Mouse (Mus musculus) limb, embryonic 14.5 days (tissue): ENCODE measurements at regions not wholly inside any gene's neighbourhood (a gene's known extent, or its start where the extent isn't known, plus 50 kb on each side); places are given as distances from the start of the nearest gene placed in this dataset.

Experiments used
- ATAC-seq: fragments of 200-750 bp; cut with Nextera tagmentation; 2 replicates; pipeline ENCODE4 v1.8.0; 2017; ENCODE audit warnings: low read depth, moderate number of reproducible peaks, moderate TSS enrichment; ENCODE audit not compliant: low FRiP score
- DNase-seq: peaks from one replicate; pipeline ENCODE4 v3.0.0-alpha.2; 2015; ENCODE audit warnings: low spot score
- H3K27ac ChIP-seq: fragments of 300-500 bp; sonication (generic); replicated peaks from 2 replicates; pipeline ENCODE4 v1.5.1; 2014; ENCODE audit warnings: low read depth, mild to moderate bottlenecking, low read length, moderate library complexity, mixed read lengths
- H3K27me3 ChIP-seq: fragments of 300-500 bp; sonication (generic); 2 replicates; pipeline ENCODE4 v1.6.1; 2014; ENCODE audit warnings: low read length, mixed read lengths; ENCODE audit not compliant: control insufficient read depth, insufficient read depth
- H3K36me3 ChIP-seq: fragments of 300-500 bp; sonication (generic); 2 replicates; pipeline ENCODE4 v1.6.1; 2014; ENCODE audit warnings: mild to moderate bottlenecking, low read length, moderate library complexity, mixed read lengths; ENCODE audit not compliant: control insufficient read depth, insufficient read depth
- H3K4me1 ChIP-seq: fragments of 300-500 bp; sonication (generic); 2 replicates; pipeline ENCODE4 v1.6.1; 2014; ENCODE audit warnings: antibody characterized with exemption, low read length, mixed read lengths; ENCODE audit not compliant: control insufficient read depth, insufficient read depth
- H3K4me2 ChIP-seq: fragments of 300-500 bp; sonication (generic); replicated peaks from 2 replicates; pipeline ENCODE4 v1.6.1; 2014; ENCODE audit warnings: low read depth, mild to moderate bottlenecking, low read length, moderate library complexity; ENCODE audit not compliant: severe bottlenecking
- H3K4me3 ChIP-seq: fragments of 300-500 bp; sonication (generic); replicated peaks from 2 replicates; pipeline ENCODE4 v1.5.1; 2014; ENCODE audit warnings: low read length
- H3K9ac ChIP-seq: fragments of 300-500 bp; sonication (generic); 2 replicates; pipeline ENCODE4 v1.6.1; 2014; ENCODE audit warnings: mild to moderate bottlenecking, low read depth, low read length, moderate library complexity; ENCODE audit not compliant: severe bottlenecking
- H3K9me3 ChIP-seq: fragments of 300-500 bp; sonication (generic); 2 replicates; pipeline ENCODE4 v1.6.1; 2016; ENCODE audit warnings: low read length; ENCODE audit not compliant: control insufficient read depth
- POLR2A ChIP-seq: fragments of 200-500 bp; IDR thresholded peaks from 2 replicates; pipeline ENCODE4 v1.8.0; 2012; ENCODE audit warnings: inconsistent platforms, mild to moderate bottlenecking, moderate library complexity, borderline replicate concordance; ENCODE audit not compliant: insufficient read depth, insufficient read length; ENCODE audit errors: extremely low read depth
- WGBS: fragments of 180-500 bp; shearing (Covaris S2); extraction: QIAGEN DNeasy Blood & Tissue Kit; methylation state at CpG from one replicate; pipeline ENCODE4 v1.1.7; 2014; 5-methylcytosine and 5-hydroxymethylcytosine counted together

DNA sequence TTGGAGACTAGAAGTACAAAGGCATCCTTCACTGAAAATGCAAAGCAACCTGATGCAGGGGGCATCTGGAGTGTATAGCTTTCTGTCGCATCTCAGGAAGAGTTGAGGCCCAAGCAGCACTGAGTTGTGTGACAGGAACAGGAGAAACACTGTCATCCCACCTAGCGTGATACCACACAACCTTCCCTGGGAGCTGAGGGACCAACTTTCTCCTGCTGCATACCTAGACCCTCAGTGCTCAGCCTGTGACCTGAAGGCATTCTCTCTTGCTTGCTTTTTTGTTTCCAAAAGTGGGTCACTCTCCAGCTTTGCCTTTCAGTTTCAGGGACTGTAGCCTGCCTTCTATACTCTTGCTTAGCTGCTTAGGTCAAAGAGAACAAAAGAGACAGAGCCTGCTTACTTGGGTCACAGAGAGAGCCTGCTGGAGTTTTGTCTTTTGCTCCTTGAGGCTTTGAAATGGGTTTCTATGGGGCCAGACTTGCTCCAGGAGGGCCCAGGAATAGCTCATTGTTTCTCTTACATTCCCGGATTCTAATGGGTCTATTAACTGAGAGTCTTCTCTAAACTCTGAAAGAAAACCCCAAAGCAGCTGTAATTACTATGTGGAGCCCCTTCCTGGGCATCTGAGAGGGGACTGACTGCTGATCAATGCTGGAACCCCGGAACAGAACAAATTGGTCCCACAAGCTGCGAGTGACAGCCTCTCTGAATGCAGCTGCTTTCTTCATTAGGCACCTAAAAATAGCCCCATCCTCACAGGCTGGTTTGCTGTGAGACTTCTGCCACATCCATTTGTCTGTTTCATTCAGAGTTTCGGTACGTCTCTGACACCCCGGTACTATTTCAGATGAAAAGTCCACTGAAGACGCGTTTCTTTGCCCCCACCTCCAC lies 73.9 kb upstream of the Atxn1 start:
- H3K4me3 ChIP-seq, result no peak overlapping the region
- no peak overlapping the region for H3K27ac ChIP-seq
- WGBS, result 75% methylated on average over 10 of the region's 10 CpGs
- ATAC-seq (no peak), DNase-seq (no peak)
- H3K36me3 ChIP-seq, result no peaks in the 10 kb centered on the region
- no peaks in the 10 kb centered on the region for H3K4me1 ChIP-seq
- no peak for TF ChIP-seq POLR2A
- H3K27me3 ChIP-seq, result no peaks in the 10 kb centered on the region
- H3K9me3 ChIP-seq, result no peaks in the 10 kb centered on the region
- H3K4me2 ChIP-seq, result no peak overlapping the region
- no peak overlapping the region for H3K9ac ChIP-seq

DNA sequence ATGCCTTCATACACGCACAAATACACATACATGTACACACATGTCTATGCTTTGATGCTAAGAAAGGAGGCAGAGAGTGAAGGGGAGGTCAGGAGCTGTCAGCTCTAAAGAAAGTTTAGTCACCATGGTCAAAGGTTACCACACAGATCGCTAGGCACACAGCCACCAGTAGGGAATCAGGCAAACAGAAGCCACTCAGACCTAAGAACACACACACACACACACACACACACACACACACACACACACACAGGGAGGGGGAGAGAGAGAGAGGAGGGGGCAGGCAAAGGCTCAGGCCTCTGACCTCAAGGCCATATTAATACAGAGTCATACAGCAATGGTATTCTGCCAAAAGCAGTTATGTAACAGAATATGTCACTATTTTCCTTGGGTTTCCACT lies 67.5 kb upstream of the Atxn1 start:
- Histone ChIP-seq H3K27ac (no peak overlapping the region), H3K4me1 (no peaks in the 10 kb centered on the region), H3K4me3 (no peak overlapping the region), H3K36me3 (no peaks in the 10 kb centered on the region), H3K9ac (no peak overlapping the region), H3K27me3 (no peaks in the 10 kb centered on the region), H3K4me2 (no peak overlapping the region), H3K9me3 (no peaks in the 10 kb centered on the region)
- WGBS, result 90% methylated on average over 2 of the region's 2 CpGs
- TF ChIP-seq POLR2A, result no peak
- no peak for ATAC-seq
- DNase-seq, result no peak

DNA sequence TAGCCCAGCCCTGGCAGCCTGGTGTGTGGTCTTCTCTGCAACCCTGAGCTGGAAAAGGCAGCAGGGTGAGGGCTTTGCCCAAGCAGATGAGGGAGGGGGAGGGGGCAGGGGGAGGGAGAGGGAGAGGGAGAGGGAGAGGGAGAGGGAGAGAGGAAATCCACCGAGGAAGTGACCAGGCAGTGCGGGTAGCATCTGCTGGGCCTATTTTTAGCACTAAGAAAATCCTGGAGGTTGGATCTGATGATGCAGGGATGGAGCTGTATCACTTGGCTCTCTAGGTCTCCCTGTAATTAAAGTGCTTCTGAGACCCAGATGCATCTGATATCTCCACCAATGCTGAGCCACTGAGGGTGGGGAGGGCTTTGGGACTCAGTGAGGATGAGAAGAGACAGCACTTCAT lies 61.2 kb upstream of the Atxn1 start:
- no peaks in the 10 kb centered on the region for H3K9me3 ChIP-seq
- no peak overlapping the region for H3K4me2 ChIP-seq
- no peaks in the 10 kb centered on the region for H3K27me3 ChIP-seq
- peaks cover 4% of the 10 kb centered on the region; the same call in 1 of the 2 replicates for H3K4me1 ChIP-seq
- no peak for TF ChIP-seq POLR2A
- WGBS, result 18% methylated on average over 2 of the region's 2 CpGs
- no peak overlapping the region for H3K4me3 ChIP-seq
- ATAC-seq, result no peak
- no peak for DNase-seq
- no peaks in the 10 kb centered on the region for H3K36me3 ChIP-seq
- no peak overlapping the region for H3K27ac ChIP-seq
- H3K9ac ChIP-seq, result no peak overlapping the region

DNA sequence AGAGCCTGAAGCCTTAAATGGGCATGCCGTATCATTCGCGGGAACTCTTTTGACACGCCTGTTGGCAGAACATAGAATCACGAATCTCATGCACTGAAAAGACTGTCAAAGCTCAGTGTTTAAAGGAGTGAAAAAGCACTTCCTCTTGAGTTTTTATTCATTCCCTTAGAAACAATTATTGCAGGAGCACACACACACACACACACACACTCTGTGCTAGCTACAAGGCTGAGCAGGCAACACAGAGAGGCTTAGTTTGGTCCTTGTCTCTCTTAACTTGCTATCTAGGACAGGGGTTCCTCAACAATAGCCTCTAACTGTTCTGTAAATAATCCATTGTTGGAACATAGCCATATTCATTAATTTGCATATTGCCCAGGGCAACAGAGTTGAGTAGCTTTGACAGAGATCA lies 58.8 kb upstream of the Atxn1 start:
- Histone ChIP-seq H3K4me1 (peaks cover 11% of the 10 kb centered on the region), H3K4me3 (no peak overlapping the region), H3K9ac (no peak overlapping the region), H3K27me3 (no peaks in the 10 kb centered on the region), H3K36me3 (no peaks in the 10 kb centered on the region), H3K9me3 (no peaks in the 10 kb centered on the region), H3K27ac (no peak overlapping the region), H3K4me2 (no peak overlapping the region)
- DNase-seq (no peak), ATAC-seq (no peak)
- no peak for TF ChIP-seq POLR2A
- WGBS, result 84% methylated on average over 5 of the region's 5 CpGs

DNA sequence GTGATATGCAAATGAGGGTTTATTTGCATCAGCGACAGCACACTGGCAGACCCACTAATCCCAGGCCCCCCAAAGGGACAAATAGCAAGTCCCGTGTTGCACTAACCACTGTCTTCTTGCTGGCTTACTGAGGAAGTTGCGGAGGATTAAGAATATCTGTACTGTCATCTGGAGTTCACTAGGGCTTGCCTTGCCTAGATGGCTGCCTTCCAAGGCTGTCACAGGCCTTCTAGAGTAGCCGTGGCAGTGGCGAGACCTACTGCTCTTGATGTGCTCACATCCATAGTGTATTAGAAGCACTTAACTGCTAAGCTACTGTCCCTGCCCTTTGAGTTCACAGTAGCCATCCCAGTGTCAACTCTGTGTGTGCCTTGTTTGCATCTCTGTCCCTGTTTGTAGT lies 58.4 kb upstream of the Atxn1 start:
- Histone ChIP-seq H3K27ac (no peak overlapping the region), H3K9me3 (no peaks in the 10 kb centered on the region), H3K9ac (no peak overlapping the region), H3K4me1 (peaks cover 11% of the 10 kb centered on the region), H3K36me3 (no peaks in the 10 kb centered on the region), H3K27me3 (no peaks in the 10 kb centered on the region), H3K4me3 (no peak overlapping the region), H3K4me2 (no peak overlapping the region)
- ATAC-seq (no peak), DNase-seq (no peak)
- no peak for TF ChIP-seq POLR2A
- 37% methylated on average over 5 of the region's 5 CpGs for WGBS
